Mouse (Mus musculus): Measurements from ENCODE around the gene Dll3. TPM values are rescaled to one million over a fixed set of nuclear protein-coding genes. Genes with fewer than 3 reads are reported as not detected.
A peak's percentile ranks its signal among the peaks of the same experiment; 100 is the strongest.
"Not testable (repeated sequence)": the region's sequence is repeated elsewhere in the genome, so short reads cannot be mapped to it uniquely, and the experiment has no call there.

Gene Dll3
- polyA plus RNA-seq, 1 experiment from 2014 or later, result 0.50 TPM

- H3K9me3 ChIP-seq (ENCODE audit: low read length), result peaks cover 4% of the 10 kb centered on the region; the same call in 1 of the 2 replicates
- ATAC-seq (ENCODE audit: low FRiP score, low TSS enrichment), result peak; percentile 92
- peak within 1 kb of the TSS; percentile 90 for H3K27ac ChIP-seq (ENCODE audit: low read length)
- H3K4me2 ChIP-seq (replicated peaks; ENCODE audit: low read depth, low read length), result peak within 1 kb of the TSS; percentile 75
- WGBS, result 8% methylated on average over 56 of the region's 57 CpGs
- peaks cover 9% of the 10 kb centered on the region; the same call in 1 of the 2 replicates for H3K4me1 ChIP-seq (ENCODE audit: insufficient read depth, low read length)
- no peaks in the 10 kb centered on the region for H3K27me3 ChIP-seq (ENCODE audit: insufficient read depth, low read length)
- peak within 1 kb of the TSS; percentile 99 for H3K9ac ChIP-seq (replicated peaks; ENCODE audit: low read length)
- peaks cover 20% of the 10 kb centered on the region for H3K36me3 ChIP-seq (ENCODE audit: insufficient read depth, low read length)
- H3K4me3 ChIP-seq (ENCODE audit: low read length), result peak within 1 kb of the TSS; percentile 85
Observed at GRCm38 (mm10) chr7:28267129-28268041, 34.7 kb downstream of the Dll3 start, which contains the start of gene Eid2. Eid2 (plus strand) TSS chr7:28267881.

DNA sequence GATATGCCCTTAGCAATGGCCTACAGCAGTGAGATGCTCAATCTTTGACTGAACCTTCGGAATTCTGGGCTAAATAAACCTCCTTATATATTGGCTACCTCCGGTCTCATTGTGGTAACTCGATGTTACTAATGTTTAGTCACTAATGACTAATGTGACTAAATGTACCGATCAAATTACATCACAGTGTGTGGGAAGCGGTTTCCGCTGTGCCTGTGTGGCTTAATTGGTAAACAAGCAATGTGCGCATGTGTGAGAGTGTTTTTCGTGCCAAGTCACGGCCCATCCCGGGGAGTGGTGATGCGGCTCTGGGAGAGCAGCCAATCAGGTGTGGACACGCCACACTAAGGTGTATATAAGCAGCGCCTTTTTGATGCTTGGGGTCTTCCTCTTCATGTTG is 36.6 kb downstream of the Dll3 start:
- H3K27ac ChIP-seq (ENCODE audit: low read length), result no peak overlapping the region
- H3K4me1 ChIP-seq (ENCODE audit: insufficient read depth, low read length), result peaks cover 9% of the 10 kb centered on the region; the same call in 1 of the 2 replicates
- H3K36me3 ChIP-seq (ENCODE audit: insufficient read depth, low read length), result peaks cover 7% of the 10 kb centered on the region; the same call in 1 of the 2 replicates
- no peak for ATAC-seq (ENCODE audit: low FRiP score, low TSS enrichment)
- 87% methylated on average over 13 of the region's 13 CpGs for WGBS
- no peaks in the 10 kb centered on the region for H3K27me3 ChIP-seq (ENCODE audit: insufficient read depth, low read length)
- H3K4me3 ChIP-seq (ENCODE audit: low read length), result no peak overlapping the region
- H3K9ac ChIP-seq (replicated peaks; ENCODE audit: low read length), result no peak overlapping the region
- no peaks in the 10 kb centered on the region for H3K9me3 ChIP-seq (ENCODE audit: low read length)
- no peak overlapping the region for H3K4me2 ChIP-seq (replicated peaks; ENCODE audit: low read depth, low read length)

DNA sequence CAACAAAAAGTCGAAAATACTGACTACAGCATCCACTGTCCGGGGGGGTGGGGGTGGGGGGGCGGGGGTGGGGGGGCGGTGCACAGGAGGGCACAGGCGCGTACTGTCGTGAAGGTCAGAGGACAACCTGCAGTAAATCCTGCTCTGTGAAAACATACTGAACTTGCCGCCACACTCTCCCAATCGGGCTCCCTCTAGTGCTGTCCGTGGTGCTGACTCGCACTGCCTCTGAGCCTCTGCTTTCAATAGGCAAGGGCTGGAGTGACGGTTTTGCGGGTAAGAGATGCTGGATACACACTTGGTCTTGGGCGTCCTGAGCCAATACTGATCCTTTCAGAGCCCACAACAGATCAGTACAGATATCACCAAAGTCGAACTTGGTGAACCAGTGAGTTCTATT is 38.3 kb downstream of the Dll3 start:
- H3K4me3 ChIP-seq (ENCODE audit: low read length), result no peak overlapping the region
- WGBS, result 3% methylated on average over 15 of the region's 15 CpGs
- H3K4me1 ChIP-seq (ENCODE audit: insufficient read depth, low read length), result peaks cover 3% of the 10 kb centered on the region; the same call in 1 of the 2 replicates
- no peaks in the 10 kb centered on the region for H3K27me3 ChIP-seq (ENCODE audit: insufficient read depth, low read length)
- H3K36me3 ChIP-seq (ENCODE audit: insufficient read depth, low read length), result no peaks in the 10 kb centered on the region
- ATAC-seq (ENCODE audit: low FRiP score, low TSS enrichment), result 0 out of 2 replicates have a peak, but pooled peaks have one; percentile 39
- H3K4me2 ChIP-seq (replicated peaks; ENCODE audit: low read depth, low read length), result no peak overlapping the region
- H3K27ac ChIP-seq (ENCODE audit: low read length), result no peak overlapping the region
- no peak overlapping the region for H3K9ac ChIP-seq (replicated peaks; ENCODE audit: low read length)
- H3K9me3 ChIP-seq (ENCODE audit: low read length), result no peaks in the 10 kb centered on the region

DNA sequence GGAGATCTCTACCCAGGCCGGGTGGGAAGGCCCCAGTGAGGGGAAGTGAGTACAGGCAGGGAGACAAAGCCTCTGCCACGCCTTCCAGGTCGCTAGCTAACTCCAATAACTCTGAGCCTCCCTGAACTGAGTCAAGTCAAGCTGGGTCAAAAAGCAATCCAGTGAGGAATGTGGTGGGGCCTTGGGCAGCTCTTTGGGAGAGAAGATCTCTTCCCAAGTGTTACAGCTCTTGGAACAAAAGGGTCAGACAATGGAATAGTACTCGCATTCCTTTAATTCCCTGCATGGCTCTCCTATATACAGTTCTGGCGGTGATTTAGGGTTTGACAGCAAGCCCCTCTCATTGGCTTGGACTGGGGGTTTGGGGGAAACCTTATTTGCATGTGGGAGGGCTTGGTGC is 39.2 kb downstream of the Dll3 start:
- H3K4me1 ChIP-seq (ENCODE audit: insufficient read depth, low read length), result no peaks in the 10 kb centered on the region
- H3K4me3 ChIP-seq (ENCODE audit: low read length), result no peak overlapping the region
- WGBS, result 40% methylated on average over 5 of the region's 5 CpGs
- H3K27me3 ChIP-seq (ENCODE audit: insufficient read depth, low read length), result no peaks in the 10 kb centered on the region
- no peaks in the 10 kb centered on the region for H3K36me3 ChIP-seq (ENCODE audit: insufficient read depth, low read length)
- H3K4me2 ChIP-seq (replicated peaks; ENCODE audit: low read depth, low read length), result no peak overlapping the region
- H3K27ac ChIP-seq (ENCODE audit: low read length), result no peak overlapping the region
- no peak for ATAC-seq (ENCODE audit: low FRiP score, low TSS enrichment)
- H3K9me3 ChIP-seq (ENCODE audit: low read length), result no peaks in the 10 kb centered on the region
- no peak overlapping the region for H3K9ac ChIP-seq (replicated peaks; ENCODE audit: low read length)

- 82% methylated on average over 6 of the region's 6 CpGs for whole genome bisulfite sequencing
Observed at GRCm38 (mm10) chr7:28255476-28255875, 46.6 kb downstream of the Dll3 start.

GRCm38 (mm10) chr7:28254591-28254990 is 47.4 kb downstream of the Dll3 start:
- WGBS, result 80% methylated on average over 6 of the region's 6 CpGs
- Histone ChIP-seq H3K4me3 (ENCODE audit: low read length) (no peak overlapping the region), H3K4me2 (replicated peaks; ENCODE audit: low read depth, low read length) (no peak overlapping the region), H3K9me3 (ENCODE audit: low read length) (0 out of 2 replicates have a peak, but pooled peaks cover 6% of the 10 kb centered on the region), H3K27ac (ENCODE audit: low read length) (no peak overlapping the region), H3K9ac (replicated peaks; ENCODE audit: low read length) (no peak overlapping the region), H3K27me3 (ENCODE audit: insufficient read depth, low read length) (no peaks in the 10 kb centered on the region), H3K4me1 (ENCODE audit: insufficient read depth, low read length) (no peaks in the 10 kb centered on the region), H3K36me3 (ENCODE audit: insufficient read depth, low read length) (no peaks in the 10 kb centered on the region)
- no peak for ATAC-seq (ENCODE audit: low FRiP score, low TSS enrichment)

More at GRCm38 (mm10) chr7:28255476-28255875, 46.6 kb downstream of the Dll3 start:
- Histone ChIP-seq H3K4me1 (ENCODE audit: insufficient read depth, low read length) (no peaks in the 10 kb centered on the region), H3K4me2 (replicated peaks; ENCODE audit: low read depth, low read length) (no peak overlapping the region), H3K9me3 (ENCODE audit: low read length) (0 out of 2 replicates have a peak, but pooled peaks cover 6% of the 10 kb centered on the region), H3K36me3 (ENCODE audit: insufficient read depth, low read length) (no peaks in the 10 kb centered on the region), H3K4me3 (ENCODE audit: low read length) (no peak overlapping the region), H3K27ac (ENCODE audit: low read length) (no peak overlapping the region), H3K9ac (replicated peaks; ENCODE audit: low read length) (no peak overlapping the region), H3K27me3 (ENCODE audit: insufficient read depth, low read length) (no peaks in the 10 kb centered on the region)
- no peak for ATAC-seq (ENCODE audit: low FRiP score, low TSS enrichment)

DNA sequence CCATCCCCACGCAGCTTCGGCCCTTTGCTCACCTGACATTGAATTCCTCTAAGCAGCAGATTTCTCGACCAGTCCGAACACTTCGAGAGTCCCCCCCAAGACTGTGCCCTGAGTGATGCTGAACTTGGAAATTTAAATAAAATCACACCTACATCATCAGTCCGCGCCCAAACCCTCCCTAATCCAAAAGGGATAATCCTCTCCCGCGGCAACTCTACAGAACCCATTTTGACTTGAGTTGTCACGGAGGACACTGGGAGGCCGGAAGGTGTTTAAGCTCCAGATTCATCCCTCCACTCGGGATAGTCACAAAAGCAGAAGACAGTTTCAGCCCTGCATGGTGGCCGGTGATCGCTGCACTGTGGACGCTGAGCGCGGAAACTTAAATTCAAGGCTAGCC is 50.1 kb downstream of the Dll3 start:
- Histone ChIP-seq H3K36me3 (ENCODE audit: insufficient read depth, low read length) (no peaks in the 10 kb centered on the region), H3K4me1 (ENCODE audit: insufficient read depth, low read length) (no peaks in the 10 kb centered on the region), H3K9me3 (ENCODE audit: low read length) (0 out of 2 replicates have a peak, but pooled peaks cover 6% of the 10 kb centered on the region), H3K4me2 (replicated peaks; ENCODE audit: low read depth, low read length) (no peak overlapping the region), H3K4me3 (ENCODE audit: low read length) (no peak overlapping the region), H3K9ac (replicated peaks; ENCODE audit: low read length) (no peak overlapping the region), H3K27ac (ENCODE audit: low read length) (no peak overlapping the region), H3K27me3 (ENCODE audit: insufficient read depth, low read length) (no peaks in the 10 kb centered on the region)
- 92% methylated on average over 17 of the region's 17 CpGs for WGBS
- ATAC-seq (ENCODE audit: low FRiP score, low TSS enrichment), result no peak

- H3K9ac ChIP-seq (replicated peaks; ENCODE audit: low read length), result no peak overlapping the region
- no peaks in the 10 kb centered on the region for H3K9me3 ChIP-seq (ENCODE audit: low read length)
- no peak overlapping the region for H3K4me2 ChIP-seq (replicated peaks; ENCODE audit: low read depth, low read length)
- H3K4me3 ChIP-seq (ENCODE audit: low read length), result no peak overlapping the region
- ATAC-seq (ENCODE audit: low FRiP score, low TSS enrichment), result no peak
- no peak overlapping the region for H3K27ac ChIP-seq (ENCODE audit: low read length)
- H3K27me3 ChIP-seq (ENCODE audit: insufficient read depth, low read length), result no peaks in the 10 kb centered on the region
- no peaks in the 10 kb centered on the region for H3K4me1 ChIP-seq (ENCODE audit: insufficient read depth, low read length)
- H3K36me3 ChIP-seq (ENCODE audit: insufficient read depth, low read length), result no peaks in the 10 kb centered on the region
- 92% methylated on average over 3 of the region's 3 CpGs for WGBS
Observed at GRCm38 (mm10) chr7:28248957-28249356, 53.1 kb downstream of the Dll3 start.

DNA sequence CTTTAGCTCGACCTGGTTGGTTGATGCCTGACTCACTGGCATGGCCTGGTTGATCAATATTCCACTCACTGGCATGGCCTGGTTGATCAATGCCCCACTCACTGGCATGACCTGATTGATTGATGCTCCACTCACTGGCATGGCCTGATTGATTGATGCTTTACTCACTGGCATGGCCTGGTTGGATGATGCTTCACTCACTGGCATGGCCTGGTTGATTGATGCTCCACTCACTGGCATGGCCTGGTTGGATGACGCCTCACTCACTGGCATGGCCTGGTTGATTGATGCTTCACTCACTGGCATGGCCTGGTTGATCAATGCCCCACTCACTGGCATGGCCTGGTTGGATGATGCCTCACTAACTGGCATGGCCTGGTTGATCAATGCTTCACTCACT is 58.1 kb downstream of the Dll3 start:
- ATAC-seq (ENCODE audit: low FRiP score, low TSS enrichment); H3K9ac ChIP-seq (replicated peaks; ENCODE audit: low read length); H3K4me2 ChIP-seq (replicated peaks; ENCODE audit: low read depth, low read length); H3K36me3 ChIP-seq (ENCODE audit: insufficient read depth, low read length); H3K4me1 ChIP-seq (ENCODE audit: insufficient read depth, low read length); H3K27ac ChIP-seq (ENCODE audit: low read length); H3K9me3 ChIP-seq (ENCODE audit: low read length); H3K27me3 ChIP-seq (ENCODE audit: insufficient read depth, low read length); H3K4me3 ChIP-seq (ENCODE audit: low read length): not testable (repeated sequence)
- 80% methylated on average over 2 of the region's 2 CpGs for WGBS
